Mouse (Mus musculus) E14TG2a.4 (cell line): ENCODE measurements at regions not wholly inside any gene's neighbourhood (a gene's known extent, or its start where the extent isn't known, plus 50 kb on each side); places are given as distances from the start of the nearest gene placed in this dataset.

Source experiments
- H3K27me3 ChIP-seq: 2 replicates; pipeline ENCODE4 v1.6.1; 2014; ENCODE audit warnings: low read length, control low read depth; ENCODE audit not compliant: insufficient read depth
- H3K36me3 ChIP-seq: 2 replicates; pipeline ENCODE4 v1.6.1; 2014; ENCODE audit warnings: low read length, control low read depth; ENCODE audit not compliant: insufficient read depth
- H3K4me1 ChIP-seq: replicated peaks from 2 replicates; pipeline ENCODE4 v1.6.1; 2014; ENCODE audit warnings: low read depth, low read length, control low read depth
- H3K4me3 ChIP-seq: replicated peaks from 2 replicates; pipeline ENCODE4 v1.5.1; 2014; ENCODE audit warnings: mild to moderate bottlenecking, low read length
- H3K9me3 ChIP-seq: 2 replicates; pipeline ENCODE4 v1.6.1; 2014; ENCODE audit warnings: low read length, control low read depth
- CTCF ChIP-seq: conservative IDR thresholded peaks from 2 replicates; pipeline ENCODE4 v1.5.1; 2014; ENCODE audit warnings: low read length
- NANOG ChIP-seq: IDR thresholded peaks from 2 replicates; pipeline ENCODE4 v1.6.1; 2014; ENCODE audit warnings: borderline replicate concordance, low read length, mixed read lengths
- POU5F1 ChIP-seq: IDR thresholded peaks from 2 replicates; pipeline ENCODE4 v1.6.1; 2014; ENCODE audit warnings: low read length, borderline replicate concordance

- Histone ChIP-seq H3K36me3 (no peaks in the 10 kb centered on the region), H3K27me3 (no peaks in the 10 kb centered on the region), H3K4me3 (no peak overlapping the region), H3K9me3 (peaks cover 2% of the 10 kb centered on the region; the same call in 1 of the 2 replicates), H3K4me1 (no peaks in the 10 kb centered on the region)
- TF ChIP-seq NANOG (no peak), CTCF (no peak), POU5F1 (no peak)
Measured at GRCm38 (mm10) chr15:10767535-10767934, 53.1 kb upstream of the Rai14 start.

DNA sequence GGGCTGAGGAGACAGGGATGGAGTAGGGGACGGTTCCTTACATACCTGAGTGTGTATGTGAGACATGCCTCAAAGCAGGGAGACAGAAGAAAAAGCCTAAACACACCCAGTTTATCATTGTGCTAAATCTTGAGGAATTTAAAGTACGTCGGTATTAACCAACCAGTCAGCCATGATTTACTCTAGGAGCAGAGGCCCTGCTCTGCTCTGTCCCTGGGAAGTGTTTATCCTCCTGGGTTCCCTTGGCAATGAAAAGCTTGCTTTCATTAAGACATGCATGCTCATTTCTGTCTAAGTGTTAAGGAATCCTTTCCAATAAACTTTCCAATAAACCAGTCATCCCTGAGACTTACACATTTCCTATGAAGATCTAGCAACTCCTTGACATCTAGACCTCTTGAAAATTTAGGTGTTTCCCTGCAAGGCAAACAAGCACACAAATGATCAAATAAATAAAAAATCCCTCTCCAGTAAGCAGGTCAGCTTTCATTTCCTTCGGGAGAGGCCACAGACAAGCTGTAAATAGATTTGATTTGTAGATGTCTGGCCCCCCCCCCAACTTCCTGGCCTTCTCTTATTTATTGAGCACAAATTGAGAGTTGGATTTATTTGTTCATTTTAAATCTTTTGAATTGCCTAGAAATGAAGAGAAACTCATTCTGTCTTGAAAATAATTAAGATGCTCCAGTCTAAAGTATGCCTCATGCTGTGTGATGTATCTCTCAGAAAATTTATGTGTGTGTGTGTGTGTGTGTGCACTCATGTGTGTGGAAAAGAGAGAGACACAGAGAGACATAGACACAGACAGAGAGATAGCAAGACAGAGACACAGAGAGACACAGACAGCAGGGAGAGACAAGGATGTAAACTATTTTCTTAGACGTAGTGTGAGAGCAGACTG is 56.2 kb upstream of the Rai14 start:
- no peak overlapping the region for H3K4me3 ChIP-seq

GRCm38 (mm10) chr15:10771311-10771690 is 56.9 kb upstream of the Rai14 start:
- Histone ChIP-seq H3K9me3 (peaks cover 2% of the 10 kb centered on the region; the same call in 1 of the 2 replicates), H3K4me3 (no peak overlapping the region)
- TF ChIP-seq NANOG (no peak), POU5F1 (no peak), CTCF (no peak)

More for the DNA sequence above, 56.2 kb upstream of the Rai14 start:
- Histone ChIP-seq H3K27me3 (no peaks in the 10 kb centered on the region), H3K36me3 (no peaks in the 10 kb centered on the region), H3K9me3 (peaks cover 2% of the 10 kb centered on the region; the same call in 1 of the 2 replicates), H3K4me1 (no peaks in the 10 kb centered on the region)
- TF ChIP-seq POU5F1 (no peak), NANOG (no peak), CTCF (no peak)

GRCm38 (mm10) chr15:10779941-10780620 is 65.7 kb upstream of the Rai14 start:
- no peaks in the 10 kb centered on the region for H3K9me3 ChIP-seq
- no peak overlapping the region for H3K4me3 ChIP-seq
- no peaks in the 10 kb centered on the region for H3K27me3 ChIP-seq
- TF ChIP-seq CTCF (no peak), POU5F1 (no peak), NANOG (no peak)
- no peaks in the 10 kb centered on the region for H3K4me1 ChIP-seq
- no peaks in the 10 kb centered on the region for H3K36me3 ChIP-seq

More at GRCm38 (mm10) chr15:10771311-10771690, 56.9 kb upstream of the Rai14 start:
- H3K4me1 ChIP-seq: no peaks in the 10 kb centered on the region
- H3K36me3 ChIP-seq: no peaks in the 10 kb centered on the region
- no peaks in the 10 kb centered on the region for H3K27me3 ChIP-seq

DNA sequence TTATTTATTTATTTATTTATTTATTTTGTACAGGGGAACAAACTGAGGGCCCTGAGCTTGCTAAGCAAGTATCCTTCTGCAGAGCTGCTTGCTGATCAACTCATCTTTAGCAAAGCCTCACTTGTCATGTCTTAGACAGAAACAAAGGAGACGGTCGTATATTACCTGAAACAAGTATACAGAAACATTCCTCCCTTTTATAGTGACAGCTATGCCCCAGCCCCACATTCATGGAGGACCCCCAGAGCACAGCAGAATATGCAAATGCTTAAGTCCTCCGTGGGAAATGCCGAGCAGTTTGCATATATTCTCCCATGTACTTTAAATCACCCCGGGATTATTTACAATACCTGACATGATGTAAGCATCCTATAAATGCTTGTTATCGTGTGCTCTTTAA is 74.9 kb upstream of the Rai14 start:
- H3K4me1 ChIP-seq: no peaks in the 10 kb centered on the region
- no peak overlapping the region for H3K4me3 ChIP-seq
- no peaks in the 10 kb centered on the region for H3K27me3 ChIP-seq
- peaks cover 35% of the 10 kb centered on the region for H3K9me3 ChIP-seq
- H3K36me3 ChIP-seq: no peaks in the 10 kb centered on the region
- TF ChIP-seq POU5F1 (no peak), NANOG (no peak), CTCF (no peak)

GRCm38 (mm10) chr15:10790862-10791497 is 76.6 kb upstream of the Rai14 start:
- no peak overlapping the region for H3K4me3 ChIP-seq

GRCm38 (mm10) chr15:10791516-10792112 is 77.2 kb upstream of the Rai14 start:
- no peaks in the 10 kb centered on the region for H3K4me1 ChIP-seq
- no peaks in the 10 kb centered on the region for H3K27me3 ChIP-seq
- H3K9me3 ChIP-seq: peaks cover 51% of the 10 kb centered on the region
- no peak overlapping the region for H3K4me3 ChIP-seq
- no peaks in the 10 kb centered on the region for H3K36me3 ChIP-seq
- TF ChIP-seq CTCF (no peak), NANOG (no peak), POU5F1 (no peak)

More at GRCm38 (mm10) chr15:10790862-10791497, 76.6 kb upstream of the Rai14 start:
- H3K27me3 ChIP-seq: no peaks in the 10 kb centered on the region
- H3K4me1 ChIP-seq: no peaks in the 10 kb centered on the region
- peaks cover 47% of the 10 kb centered on the region for H3K9me3 ChIP-seq
- TF ChIP-seq CTCF: no peak
- no peak for TF ChIP-seq NANOG
- TF ChIP-seq POU5F1: no peak
- H3K36me3 ChIP-seq: no peaks in the 10 kb centered on the region

GRCm38 (mm10) chr15:10792156-10792555 is 77.7 kb upstream of the Rai14 start:
- no peak overlapping the region for H3K4me3 ChIP-seq
- peaks cover 56% of the 10 kb centered on the region for H3K9me3 ChIP-seq
- TF ChIP-seq POU5F1 (no peak), NANOG (no peak)
- no peaks in the 10 kb centered on the region for H3K36me3 ChIP-seq
- no peaks in the 10 kb centered on the region for H3K4me1 ChIP-seq
- no peaks in the 10 kb centered on the region for H3K27me3 ChIP-seq
